Mouse (Mus musculus): ENCODE data around the gene Smpd3. TPM values are rescaled to one million over a fixed set of nuclear protein-coding genes. Genes with fewer than 3 reads are reported as not detected.

The Smpd3 gene
- polyA plus RNA-seq, 1 experiment from 2014 or later, result 47.7 TPM

DNA sequence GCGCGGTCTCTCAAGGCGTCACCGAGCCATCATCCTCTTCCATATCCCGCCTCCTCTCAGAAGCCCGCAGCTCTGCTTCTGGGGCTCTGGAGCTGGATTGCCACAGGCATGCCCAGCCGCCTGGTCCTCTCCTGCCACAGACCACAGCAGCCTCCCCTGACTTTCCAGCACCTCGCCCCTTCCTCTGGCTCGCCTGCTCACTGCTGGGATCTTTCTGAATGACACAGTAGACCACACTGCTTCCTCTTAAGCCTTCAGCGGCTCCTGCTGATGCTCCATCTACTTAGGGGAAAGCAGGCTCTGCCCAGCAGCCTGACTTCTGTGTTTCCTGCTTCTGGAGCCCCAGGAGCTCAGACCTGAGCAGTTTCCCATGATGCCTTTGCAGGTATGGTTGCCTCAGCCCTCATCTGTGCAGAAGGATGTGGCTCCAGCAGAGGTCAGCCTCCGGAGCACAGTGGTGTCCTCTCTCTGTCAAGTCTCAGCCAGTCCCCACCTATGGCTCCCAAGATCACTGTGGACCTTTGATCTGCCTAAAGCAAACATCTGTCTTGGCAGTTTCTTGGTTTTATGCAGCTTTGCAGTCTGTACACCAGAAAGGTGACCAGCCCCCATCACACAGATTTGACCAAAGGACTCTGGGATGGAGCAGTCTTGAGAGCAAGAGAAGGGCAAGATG is 59.3 kb downstream of the Smpd3 start:
- WGBS, result 88% methylated on average over 11 of the region's 11 CpGs

DNA sequence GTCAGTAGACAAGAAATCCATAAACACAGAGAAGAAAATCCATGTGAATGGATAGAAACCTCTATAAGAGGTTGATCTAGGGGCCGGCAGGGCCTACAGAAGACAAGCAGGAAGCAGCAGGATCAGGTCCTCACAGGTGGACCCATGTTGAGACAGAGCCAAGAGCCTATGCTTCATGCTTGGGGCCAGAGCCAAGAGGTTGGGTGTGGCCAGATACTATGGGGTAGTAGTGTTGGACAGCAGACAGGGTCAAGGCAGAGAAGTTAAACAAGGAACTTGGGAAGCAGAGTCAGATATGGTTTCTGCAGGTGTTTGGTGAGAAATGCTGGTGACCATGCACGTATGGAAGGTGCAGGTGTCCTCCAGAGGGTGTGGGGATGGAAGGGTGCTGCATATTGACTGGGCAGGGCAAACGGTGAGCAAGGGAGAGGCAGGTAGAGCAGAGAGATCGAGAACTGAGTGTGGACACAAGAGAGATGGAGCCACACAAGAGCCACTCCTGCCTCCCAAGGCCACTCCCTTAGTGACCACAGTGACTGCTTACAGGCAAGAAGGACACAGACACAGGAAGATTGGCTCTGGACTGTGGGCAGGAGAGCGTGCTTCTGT is 61.0 kb downstream of the Smpd3 start:
- peaks cover 44% of the 10 kb centered on the region for H3K36me3 ChIP-seq
- no peak overlapping the region for H3K9ac ChIP-seq
- no peaks in the 10 kb centered on the region for H3K27me3 ChIP-seq
- H3K27ac ChIP-seq, result no peak overlapping the region
- no peak overlapping the region for H3K4me2 ChIP-seq
- 94% methylated on average over 5 of the region's 5 CpGs for WGBS
- no peak overlapping the region for H3K4me3 ChIP-seq
- H3K4me1 ChIP-seq (replicated peaks), result peaks cover 13% of the 10 kb centered on the region
- no peaks in the 10 kb centered on the region for H3K9me3 ChIP-seq
- ATAC-seq (ENCODE audit: low FRiP score), result no peak

More for the DNA sequence above, 59.3 kb downstream of the Smpd3 start:
- H3K4me1 ChIP-seq (replicated peaks), result 0 out of 2 replicates have a peak, but pooled peaks cover 5% of the 10 kb centered on the region
- no peaks in the 10 kb centered on the region for H3K9me3 ChIP-seq
- no peak overlapping the region for H3K9ac ChIP-seq
- no peaks in the 10 kb centered on the region for H3K27me3 ChIP-seq
- peaks cover 58% of the 10 kb centered on the region for H3K36me3 ChIP-seq
- no peak overlapping the region for H3K4me3 ChIP-seq
- H3K4me2 ChIP-seq, result no peak overlapping the region
- H3K27ac ChIP-seq, result no peak overlapping the region
- ATAC-seq (ENCODE audit: low FRiP score), result no peak

GRCm38 (mm10) chr8:106273468-106273867 is 64.3 kb downstream of the Smpd3 start:
- Histone ChIP-seq H3K4me3 (no peak overlapping the region), H3K27me3 (no peaks in the 10 kb centered on the region)
- 84% methylated on average over 3 of the region's 3 CpGs for WGBS

DNA sequence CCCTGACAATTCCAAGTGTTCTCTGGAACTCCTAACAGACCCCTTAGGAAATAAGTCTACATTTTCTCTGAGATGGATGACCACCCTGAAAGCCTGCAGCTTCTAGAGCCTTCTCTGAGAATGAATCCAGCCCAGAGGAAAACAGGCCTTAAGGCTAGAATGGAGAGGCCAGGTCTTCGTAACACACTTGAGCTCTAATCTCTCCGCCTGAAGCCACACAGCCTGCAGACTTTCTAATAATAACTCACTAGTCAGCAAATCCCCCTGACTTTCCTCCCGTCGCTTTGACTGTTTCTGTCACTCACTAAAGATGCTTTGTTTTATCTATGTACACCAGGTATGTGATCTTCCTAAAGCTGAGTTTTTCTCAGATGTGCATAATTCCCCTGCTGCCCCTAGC is 66.4 kb downstream of the Smpd3 start:
- H3K9ac ChIP-seq, result peak overlapping the region; percentile 36; the same call in 1 of the 2 replicates

More at GRCm38 (mm10) chr8:106273468-106273867, 64.3 kb downstream of the Smpd3 start:
- Histone ChIP-seq H3K9me3 (no peaks in the 10 kb centered on the region), H3K27ac (no peak overlapping the region), H3K36me3 (peaks cover 18% of the 10 kb centered on the region), H3K4me2 (no peak overlapping the region), H3K9ac (no peak overlapping the region), H3K4me1 (replicated peaks) (peaks cover 46% of the 10 kb centered on the region)
- no peak for ATAC-seq (ENCODE audit: low FRiP score)

DNA sequence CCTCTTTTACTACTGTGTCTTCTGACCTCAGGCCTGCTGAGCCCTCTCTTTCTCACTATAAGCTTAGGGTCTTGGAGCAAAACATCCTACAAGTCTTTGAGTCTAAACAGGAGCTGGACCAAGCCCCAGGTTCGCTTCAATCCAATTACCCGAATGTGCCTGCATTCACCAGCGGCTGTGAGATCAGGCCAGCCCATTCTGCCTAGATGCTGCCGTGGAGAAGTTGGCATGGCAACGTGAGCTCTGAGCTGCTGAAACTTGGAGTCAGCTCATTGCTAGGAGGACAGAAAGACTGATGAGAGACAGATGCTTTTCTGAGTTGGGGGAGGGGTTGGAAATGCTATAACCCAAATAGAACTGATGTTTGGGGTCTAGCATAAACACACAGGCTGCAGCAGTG is 67.0 kb downstream of the Smpd3 start:
- Histone ChIP-seq H3K4me1 (replicated peaks) (peaks cover 50% of the 10 kb centered on the region), H3K27me3 (no peaks in the 10 kb centered on the region), H3K4me2 (peak overlapping the region; percentile 6; the same call in 1 of the 2 replicates), H3K27ac (peak overlapping the region; percentile 79), H3K9ac (peak overlapping the region; percentile 36), H3K36me3 (peaks cover 7% of the 10 kb centered on the region), H3K9me3 (no peaks in the 10 kb centered on the region), H3K4me3 (no peak overlapping the region)
- peak; percentile 82 for ATAC-seq (ENCODE audit: low FRiP score)
- WGBS, result 9% methylated on average over 5 of the region's 5 CpGs

More for the DNA sequence above, 66.4 kb downstream of the Smpd3 start:
- H3K4me3 ChIP-seq, result no peak overlapping the region
- 0 out of 2 replicates have a peak, but pooled peaks cover 8% of the 10 kb centered on the region for H3K36me3 ChIP-seq
- H3K27ac ChIP-seq, result peak overlapping the region; percentile 79
- ATAC-seq (ENCODE audit: low FRiP score), result no peak
- H3K4me2 ChIP-seq, result 0 out of 2 replicates have a peak overlapping the region, but pooled peaks have one; percentile 6
- H3K4me1 ChIP-seq (replicated peaks), result peaks cover 48% of the 10 kb centered on the region
- no peaks in the 10 kb centered on the region for H3K9me3 ChIP-seq
- 68% methylated on average over 4 of the region's 4 CpGs for WGBS
- H3K27me3 ChIP-seq, result no peaks in the 10 kb centered on the region

GRCm38 (mm10) chr8:106268710-106269346 is 69.0 kb downstream of the Smpd3 start:
- peaks cover 23% of the 10 kb centered on the region for H3K36me3 ChIP-seq
- H3K27me3 ChIP-seq, result no peaks in the 10 kb centered on the region
- no peak overlapping the region for H3K4me3 ChIP-seq
- ATAC-seq (ENCODE audit: low FRiP score), result 0 out of 2 replicates have a peak, but pooled peaks have one; percentile 21
- no peak overlapping the region for H3K4me2 ChIP-seq
- H3K9me3 ChIP-seq, result no peaks in the 10 kb centered on the region
- no peak overlapping the region for H3K9ac ChIP-seq
- 0 out of 2 replicates have a peak overlapping the region, but pooled peaks have one; percentile 18 for H3K27ac ChIP-seq
- 53% methylated on average over 5 of the region's 5 CpGs for WGBS
- H3K4me1 ChIP-seq (replicated peaks), result peaks cover 66% of the 10 kb centered on the region

GRCm38 (mm10) chr8:106265398-106265797 is 72.4 kb downstream of the Smpd3 start:
- no peaks in the 10 kb centered on the region for H3K9me3 ChIP-seq
- no peak for ATAC-seq (ENCODE audit: low FRiP score)
- H3K9ac ChIP-seq, result no peak overlapping the region
- peaks cover 36% of the 10 kb centered on the region for H3K36me3 ChIP-seq
- H3K4me1 ChIP-seq (replicated peaks), result peaks cover 72% of the 10 kb centered on the region
- no peaks in the 10 kb centered on the region for H3K27me3 ChIP-seq
- no peak overlapping the region for H3K27ac ChIP-seq
- no peak overlapping the region for H3K4me2 ChIP-seq
- WGBS, result 84% methylated on average over 17 of the region's 17 CpGs
- H3K4me3 ChIP-seq, result no peak overlapping the region

- H3K36me3 ChIP-seq, result peaks cover 48% of the 10 kb centered on the region
- peak overlapping the region; percentile 60; the same call in 1 of the 2 replicates for H3K27ac ChIP-seq
- ATAC-seq (ENCODE audit: low FRiP score), result no peak
- 74% methylated on average over 4 of the region's 4 CpGs for WGBS
- H3K9ac ChIP-seq, result no peak overlapping the region
- no peak overlapping the region for H3K4me2 ChIP-seq
- peaks cover 57% of the 10 kb centered on the region for H3K4me1 ChIP-seq (replicated peaks)
- no peak overlapping the region for H3K4me3 ChIP-seq
- no peaks in the 10 kb centered on the region for H3K9me3 ChIP-seq
- H3K27me3 ChIP-seq, result no peaks in the 10 kb centered on the region
Measured at GRCm38 (mm10) chr8:106263928-106264327, 73.9 kb downstream of the Smpd3 start.

GRCm38 (mm10) chr8:106262343-106262742 is 75.4 kb downstream of the Smpd3 start:
- ATAC-seq (ENCODE audit: low FRiP score), result no peak
- Histone ChIP-seq H3K4me3 (no peak overlapping the region), H3K27me3 (no peaks in the 10 kb centered on the region), H3K27ac (peak overlapping the region; percentile 40; the same call in 1 of the 2 replicates), H3K4me1 (replicated peaks) (peaks cover 50% of the 10 kb centered on the region), H3K9me3 (no peaks in the 10 kb centered on the region), H3K36me3 (peaks cover 63% of the 10 kb centered on the region), H3K4me2 (no peak overlapping the region), H3K9ac (0 out of 2 replicates have a peak overlapping the region, but pooled peaks have one; percentile 10)
- 64% methylated on average over 5 of the region's 5 CpGs for WGBS

DNA sequence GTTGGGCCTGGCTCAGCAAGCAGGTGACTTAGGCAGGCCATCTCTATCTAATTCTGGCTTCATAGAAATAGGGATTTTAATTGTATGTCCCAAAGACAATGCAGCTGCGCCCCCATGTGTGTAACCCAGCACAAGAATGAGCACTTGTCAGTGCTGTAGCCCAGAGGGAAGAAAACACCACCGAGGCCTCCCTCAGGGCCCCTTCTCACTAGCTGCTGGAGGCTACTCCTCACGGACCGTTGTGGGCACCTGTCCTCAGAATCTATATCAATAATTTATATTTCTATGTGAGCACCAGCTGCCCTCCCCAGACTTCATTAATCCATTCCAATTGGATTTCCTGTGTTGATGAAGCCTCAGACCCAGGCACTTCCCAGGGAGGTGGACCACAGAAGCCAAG is 76.9 kb downstream of the Smpd3 start:
- ATAC-seq (ENCODE audit: low FRiP score), result no peak
- H3K36me3 ChIP-seq, result peaks cover 73% of the 10 kb centered on the region
- H3K4me3 ChIP-seq, result no peak overlapping the region
- no peak overlapping the region for H3K4me2 ChIP-seq
- H3K27me3 ChIP-seq, result no peaks in the 10 kb centered on the region
- peak overlapping the region; percentile 8; the same call in 1 of the 2 replicates for H3K27ac ChIP-seq
- H3K4me1 ChIP-seq (replicated peaks), result peaks cover 50% of the 10 kb centered on the region
- no peaks in the 10 kb centered on the region for H3K9me3 ChIP-seq
- WGBS, result 52% methylated on average over 4 of the region's 4 CpGs
- H3K9ac ChIP-seq, result no peak overlapping the region

- H3K36me3 ChIP-seq, result peaks cover 73% of the 10 kb centered on the region
- no peaks in the 10 kb centered on the region for H3K9me3 ChIP-seq
- no peak overlapping the region for H3K27ac ChIP-seq
- H3K4me3 ChIP-seq, result no peak overlapping the region
- no peak for ATAC-seq (ENCODE audit: low FRiP score)
- H3K9ac ChIP-seq, result no peak overlapping the region
- WGBS, result 96% methylated on average over 10 of the region's 10 CpGs
- no peaks in the 10 kb centered on the region for H3K27me3 ChIP-seq
- H3K4me2 ChIP-seq, result no peak overlapping the region
- peaks cover 40% of the 10 kb centered on the region for H3K4me1 ChIP-seq (replicated peaks)
Measured at GRCm38 (mm10) chr8:106259579-106260255, 78.1 kb downstream of the Smpd3 start.

GRCm38 (mm10) chr8:106258169-106258568 is 79.6 kb downstream of the Smpd3 start:
- no peak overlapping the region for H3K27ac ChIP-seq
- no peaks in the 10 kb centered on the region for H3K9me3 ChIP-seq
- ATAC-seq (ENCODE audit: low FRiP score), result no peak
- no peak overlapping the region for H3K4me3 ChIP-seq
- H3K4me2 ChIP-seq, result no peak overlapping the region
- H3K36me3 ChIP-seq, result peaks cover 80% of the 10 kb centered on the region
- H3K4me1 ChIP-seq (replicated peaks), result peaks cover 26% of the 10 kb centered on the region
- H3K27me3 ChIP-seq, result no peaks in the 10 kb centered on the region
- no peak overlapping the region for H3K9ac ChIP-seq
- 26% methylated on average over 1 of the region's 1 CpGs for WGBS

All from hindbrain, embryonic 13.5 days (tissue).